Mouse (Mus musculus) liver, embryonic 14.5 days (tissue): ENCODE results near the gene Ssr2.

Experiments
- CTCF ChIP-seq: IDR thresholded peaks from 2 replicates; pipeline ENCODE4 v1.5.1; 2016; ENCODE audit warnings: antibody characterized with exemption, low read depth, control low read depth
- EP300 ChIP-seq: IDR thresholded peaks from 2 replicates; pipeline ENCODE4 v1.6.1; 2016; ENCODE audit warnings: antibody characterized with exemption, low read depth

DNA sequence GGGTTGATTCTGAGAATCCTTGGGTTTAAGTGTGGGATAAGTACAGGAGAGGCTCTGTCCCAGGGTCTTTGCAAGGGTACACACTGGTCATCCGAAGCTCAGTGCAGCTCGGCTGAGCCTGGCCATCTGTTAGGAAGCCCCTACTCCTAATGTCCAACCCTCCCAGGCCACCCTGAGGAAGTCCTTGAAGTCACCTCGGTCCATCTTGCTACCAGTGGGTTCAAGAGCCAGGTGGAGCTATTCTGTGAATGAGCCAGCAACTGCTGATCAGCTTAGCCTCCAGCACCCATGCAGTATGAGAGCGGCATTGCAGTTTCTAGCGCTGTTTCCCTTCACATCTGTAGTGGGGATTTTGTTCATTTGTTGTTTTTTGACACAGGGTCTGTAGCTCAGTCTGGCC lies 35.6 kb upstream of the Ssr2 start:
- no peak for TF ChIP-seq CTCF
- no peak for TF ChIP-seq EP300
